Mouse (Mus musculus): ENCODE results near the gene Slc16a13.

The Slc16a13 gene

GRCm38 (mm10) chr11:70171847-70172246, 49.0 kb downstream of the Slc16a13 start:
- DNase-seq (ENCODE audit: low spot score in 2 of 2) = no peak

- DNase-seq (ENCODE audit: low spot score in 2 of 2) = no peak
Observed at GRCm38 (mm10) chr11:70171181-70171580, 49.7 kb downstream of the Slc16a13 start.

- DNase-seq (ENCODE audit: low spot score in 2 of 2) = peak in 1 of 2 experiments; percentile 65
Observed at GRCm38 (mm10) chr11:70170291-70170690, 50.6 kb downstream of the Slc16a13 start.

- peak in 1 of 2 experiments; percentile 20 for DNase-seq (ENCODE audit: low spot score in 2 of 2)
Observed at GRCm38 (mm10) chr11:70169471-70169870, 51.4 kb downstream of the Slc16a13 start.

- DNase-seq (ENCODE audit: low spot score in 2 of 2) = no peak
Observed at GRCm38 (mm10) chr11:70168136-70168535, 52.7 kb downstream of the Slc16a13 start.
